Comparison of ENCODE assay signal across 11 mouse cellular contexts in genomic region chr12:105266096-105266495, GRCm38 (mm10). TPM values are rescaled to one million over a fixed set of nuclear protein-coding genes. Genes with fewer than 3 reads are reported as not detected.
DNase-seq lines count a peak whose midpoint lies in the region; ATAC-seq lines count a peak whose summit lies in the region.
"Had no signal": no experiment of that assay in that cellular context is flagged by ENCODE, and none has a peak within 500 bp of the region (broad histone marks: within the 10 kb centered on the region; RNA-seq: fewer than 3 reads in every experiment).

No protein-coding gene starts in this region.

- intact Hi-C loops in heart, postnatal 10 days (cut with DNase I) = no loop called here
- intact Hi-C loops in left cerebral cortex, postnatal 10 days (cut with DNase I) = no loop called here

- H3K4me2 ChIP-seq in heart, embryonic 11.5 days = no peak overlapping the region
- H3K4me2 ChIP-seq: liver, embryonic 13.5 days had no signal

- WGBS in heart, embryonic 11.5 days (ENCODE audit: insufficient replicate concordance) = 5% methylated on average over 3 of the region's 3 CpGs

- ATAC-seq in heart, embryonic 11.5 days (replicated peaks; ENCODE audit: insufficient number of reproducible peaks, low FRiP score, low TSS enrichment) = no peak

- no peak overlapping the region for H3K4me3 ChIP-seq in heart, embryonic 11.5 days (ENCODE audit: low read depth, low read length)
- H3K4me3 ChIP-seq: heart, adult 2 months; liver, embryonic 13.5 days had no signal

- H3K27me3 ChIP-seq in heart, embryonic 11.5 days (ENCODE audit: control insufficient read depth, insufficient read depth, low read length) = 0 out of 2 replicates have a peak, but pooled peaks cover 2% of the 10 kb centered on the region
- H3K27me3 ChIP-seq: liver, embryonic 13.5 days had no signal

- no peaks in the 10 kb centered on the region for H3K9me3 ChIP-seq in heart, embryonic 11.5 days (replicated peaks; ENCODE audit: control insufficient read depth, low read length)
- H3K9me3 ChIP-seq: liver, embryonic 13.5 days had no signal

- no peak overlapping the region for H3K27ac ChIP-seq in heart, embryonic 11.5 days (ENCODE audit: low read depth, low read length)
- H3K27ac ChIP-seq: heart, adult 2 months; liver, embryonic 13.5 days had no signal

- peak; percentile 31 to 48 for DNase-seq in heart, postnatal 10 days
- peak; percentile 17 for DNase-seq in ovary, postnatal 10 days (ENCODE audit: low spot score)
- no peak for DNase-seq in ovary, adult 18-20 months (ENCODE audit: low spot score)
- DNase-seq in forelimb bud, embryonic 11.5 days (ENCODE audit: low read depth, low spot score) = peak; percentile 83
- DNase-seq in yolk sac, embryonic 10.5 days (ENCODE audit: low spot score) = peak; percentile 19
- no peak for DNase-seq in left cerebral cortex, postnatal 10 days (ENCODE audit: extremely low spot score in 1 of 2, low spot score in 2 of 2)
- no peak for DNase-seq in cerebellum, postnatal 4 days (ENCODE audit: low spot score in 2 of 2)
- DNase-seq: liver, embryonic 13.5 days had no signal

- no peaks in the 10 kb centered on the region for H3K36me3 ChIP-seq in heart, embryonic 11.5 days (ENCODE audit: control insufficient read depth, insufficient read depth, low read length)
- H3K36me3 ChIP-seq: liver, embryonic 13.5 days had no signal

- H3K9ac ChIP-seq in heart, embryonic 11.5 days (ENCODE audit: low read depth, low read length) = no peak overlapping the region
- H3K9ac ChIP-seq: liver, embryonic 13.5 days had no signal

- no peaks in the 10 kb centered on the region for H3K4me1 ChIP-seq in heart, embryonic 11.5 days (ENCODE audit: control insufficient read depth, insufficient read depth, low read length)
- H3K4me1 ChIP-seq: liver, embryonic 13.5 days had no signal

RNA-seq across cellular contexts. Expression of gene Tcl1, which starts 43.5 kb away (rescaled TPM):
- total RNA-seq in heart, postnatal 10 days (2021) = not detected
- polyA plus RNA-seq in heart, embryonic 11.5 days (2014; fragmentation: Nextera tagmentation; extraction: Ambion mirVana) = not detected in 2 replicates
- not detected for total RNA-seq in left cerebral cortex, postnatal 10 days (2021)
- total RNA-seq: heart, adult 2 months had no signal
- polyA plus RNA-seq: cortical plate, adult 2 months; heart, adult 2 months; liver, embryonic 13.5 days had no signal

Comparison
In these comparisons a context has a peak if more than half of its experiments do, and no peak if none do; other contexts are left out.
1. DNase-seq: peak in heart, postnatal 10 days (2 of 2), ovary, postnatal 10 days (single experiment), forelimb bud, embryonic 11.5 days (single experiment) and yolk sac, embryonic 10.5 days (single experiment); none in ovary, adult 18-20 months (single experiment), left cerebral cortex, postnatal 10 days (0 of 2) and cerebellum, postnatal 4 days (0 of 2).